Mouse (Mus musculus) erythroblast, embryonic 14.5 days (primary cell): ENCODE measurements around the gene Pcx. TPM values are rescaled to one million over a fixed set of nuclear protein-coding genes. Genes with fewer than 3 reads are reported as not detected.

Experiments
- H3K27me3 ChIP-seq: 2 replicates; pipeline ENCODE4 v1.6.1; 2012; ENCODE audit warnings: inconsistent platforms; ENCODE audit not compliant: control insufficient read depth
- H3K36me3 ChIP-seq: 2 replicates; pipeline ENCODE4 v1.6.1; 2012; ENCODE audit warnings: mild to moderate bottlenecking, inconsistent platforms; ENCODE audit not compliant: control insufficient read depth
- H3K4me1 ChIP-seq: 2 replicates; pipeline ENCODE4 v1.6.1; 2012; ENCODE audit warnings: inconsistent platforms; ENCODE audit not compliant: control insufficient read depth
- H3K4me3 ChIP-seq: replicated peaks from 2 replicates; pipeline ENCODE3; 2012; ENCODE audit warnings: moderate library complexity, mild to moderate bottlenecking, inconsistent platforms
- H3K9me3 ChIP-seq: 2 replicates; pipeline ENCODE4 v1.6.1; 2012; ENCODE audit warnings: low read length, inconsistent platforms, mixed read lengths; ENCODE audit not compliant: control insufficient read depth
- GATA1 ChIP-seq: IDR thresholded peaks from 2 replicates; pipeline ENCODE4 v1.6.1; 2012; ENCODE audit warnings: low read length, inconsistent platforms, mixed read lengths
- TAL1 ChIP-seq: IDR thresholded peaks from 3 replicates; pipeline ENCODE4 v1.6.1; 2012; ENCODE audit warnings: low read length, inconsistent platforms, mixed read lengths
- polyA plus RNA-seq: library from polyadenylated mRNA; stranded (reverse); fragments of >175 nt; gene quantifications from 2 replicates; pipeline ENCODE4 v1.2.3, GENCODE M21; 2012

Gene Pcx
- polyA plus RNA-seq, 1 experiment = 18.7 TPM

DNA sequence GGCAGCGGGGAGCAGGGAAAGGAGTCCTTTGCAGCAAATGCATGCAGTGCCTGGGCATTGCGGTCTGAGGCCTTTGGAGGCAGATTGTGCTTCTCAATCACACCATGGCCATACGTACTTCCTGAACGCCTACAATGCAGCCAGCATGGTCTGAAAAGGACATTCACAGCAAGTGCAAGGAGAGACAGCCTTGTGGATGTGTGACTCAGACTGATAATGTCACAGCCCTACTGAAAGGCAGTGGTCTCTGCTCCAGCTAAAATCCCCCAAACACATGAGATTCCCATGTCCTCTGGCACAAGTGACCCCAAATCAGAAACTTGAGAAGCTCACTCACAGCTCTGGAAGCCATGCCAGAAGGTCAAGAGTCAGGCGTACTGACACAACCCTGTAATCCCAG is 14.5 kb upstream of the Pcx start:
- H3K4me1 ChIP-seq = peaks cover 17% of the 10 kb centered on the region
- no peaks in the 10 kb centered on the region for H3K9me3 ChIP-seq
- H3K36me3 ChIP-seq = no peaks in the 10 kb centered on the region
- H3K27me3 ChIP-seq = peaks cover 3% of the 10 kb centered on the region; the same call in 1 of the 2 replicates
- H3K4me3 ChIP-seq = no peak overlapping the region
- no peak for TF ChIP-seq TAL1
- TF ChIP-seq GATA1 = no peak

DNA sequence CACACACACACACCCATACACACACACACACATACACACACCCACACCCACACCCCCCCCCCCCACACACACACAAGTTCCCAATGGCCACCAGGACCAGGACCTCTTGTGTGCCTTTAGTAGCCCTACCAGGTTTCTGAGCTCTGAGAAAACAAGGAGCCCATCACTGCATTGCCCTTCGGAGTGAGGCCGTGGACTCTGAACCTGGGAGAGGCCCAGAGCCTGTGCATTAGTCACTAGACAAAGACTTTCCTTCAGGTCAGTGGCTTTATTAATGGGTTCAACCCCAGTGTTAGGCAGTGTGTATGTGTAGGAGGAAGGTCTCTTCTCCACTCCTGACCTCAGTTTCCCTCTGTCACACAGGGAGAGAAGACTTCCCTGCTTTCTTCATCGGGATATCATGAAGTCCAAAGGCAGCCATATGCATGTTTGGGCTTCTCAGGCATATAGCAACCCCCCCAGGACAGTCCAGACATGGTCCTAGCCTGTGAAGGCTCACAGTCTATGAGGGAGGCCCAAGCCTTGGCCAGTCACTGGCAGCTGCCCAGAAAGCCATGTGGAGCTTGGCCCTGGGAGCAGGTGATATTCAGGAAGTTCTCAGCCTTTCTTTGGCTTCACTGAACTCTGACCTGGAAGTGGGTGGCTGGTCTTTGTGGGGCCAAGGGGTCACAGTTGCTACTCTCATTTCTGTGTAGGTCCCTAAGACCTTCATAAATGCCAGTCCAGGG is 13.6 kb upstream of the Pcx start:
- no peak for TF ChIP-seq TAL1
- TF ChIP-seq GATA1 = no peak
- Histone ChIP-seq H3K36me3 (no peaks in the 10 kb centered on the region), H3K27me3 (peaks cover 3% of the 10 kb centered on the region; the same call in 1 of the 2 replicates), H3K4me1 (peaks cover 18% of the 10 kb centered on the region), H3K4me3 (no peak overlapping the region), H3K9me3 (no peaks in the 10 kb centered on the region)

DNA sequence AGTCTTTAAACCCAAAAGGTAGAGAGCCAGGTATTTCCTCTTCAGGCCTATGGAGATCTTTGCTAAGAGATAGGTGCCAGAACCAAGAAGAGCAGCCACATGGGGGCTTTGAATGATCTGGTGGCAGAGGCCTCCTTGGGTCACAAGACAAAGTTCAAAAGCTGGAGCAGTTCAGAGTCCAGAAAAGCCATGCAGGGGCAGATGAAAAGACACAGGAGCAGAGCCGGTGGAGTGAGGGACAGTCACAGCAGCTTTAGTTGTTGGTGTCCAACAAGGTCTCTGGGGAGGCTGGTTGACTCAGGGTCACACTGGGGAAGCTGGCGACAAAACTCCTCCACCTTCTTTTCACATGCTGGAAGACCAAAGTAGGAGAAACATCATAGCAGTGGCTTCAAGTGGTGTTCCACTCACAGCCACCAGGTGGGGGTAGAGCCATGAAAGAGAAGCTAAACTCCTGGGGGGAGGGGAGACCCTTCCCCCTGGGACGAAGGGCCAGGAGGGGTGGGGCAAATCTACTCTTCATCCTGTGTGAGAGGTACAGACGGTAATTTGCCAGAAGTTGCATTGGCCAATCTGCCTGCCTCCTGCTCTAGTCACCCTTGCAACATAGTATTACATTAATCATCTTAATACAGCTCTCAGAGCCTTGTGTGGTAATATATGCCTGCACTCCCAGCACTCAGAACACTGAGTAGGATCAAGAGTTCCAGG is 12.9 kb upstream of the Pcx start:
- peaks cover 3% of the 10 kb centered on the region; the same call in 1 of the 2 replicates for H3K27me3 ChIP-seq
- no peak overlapping the region for H3K4me3 ChIP-seq
- TF ChIP-seq GATA1 (no peak), TAL1 (no peak)
- no peaks in the 10 kb centered on the region for H3K9me3 ChIP-seq
- peaks cover 18% of the 10 kb centered on the region for H3K4me1 ChIP-seq
- H3K36me3 ChIP-seq = no peaks in the 10 kb centered on the region

DNA sequence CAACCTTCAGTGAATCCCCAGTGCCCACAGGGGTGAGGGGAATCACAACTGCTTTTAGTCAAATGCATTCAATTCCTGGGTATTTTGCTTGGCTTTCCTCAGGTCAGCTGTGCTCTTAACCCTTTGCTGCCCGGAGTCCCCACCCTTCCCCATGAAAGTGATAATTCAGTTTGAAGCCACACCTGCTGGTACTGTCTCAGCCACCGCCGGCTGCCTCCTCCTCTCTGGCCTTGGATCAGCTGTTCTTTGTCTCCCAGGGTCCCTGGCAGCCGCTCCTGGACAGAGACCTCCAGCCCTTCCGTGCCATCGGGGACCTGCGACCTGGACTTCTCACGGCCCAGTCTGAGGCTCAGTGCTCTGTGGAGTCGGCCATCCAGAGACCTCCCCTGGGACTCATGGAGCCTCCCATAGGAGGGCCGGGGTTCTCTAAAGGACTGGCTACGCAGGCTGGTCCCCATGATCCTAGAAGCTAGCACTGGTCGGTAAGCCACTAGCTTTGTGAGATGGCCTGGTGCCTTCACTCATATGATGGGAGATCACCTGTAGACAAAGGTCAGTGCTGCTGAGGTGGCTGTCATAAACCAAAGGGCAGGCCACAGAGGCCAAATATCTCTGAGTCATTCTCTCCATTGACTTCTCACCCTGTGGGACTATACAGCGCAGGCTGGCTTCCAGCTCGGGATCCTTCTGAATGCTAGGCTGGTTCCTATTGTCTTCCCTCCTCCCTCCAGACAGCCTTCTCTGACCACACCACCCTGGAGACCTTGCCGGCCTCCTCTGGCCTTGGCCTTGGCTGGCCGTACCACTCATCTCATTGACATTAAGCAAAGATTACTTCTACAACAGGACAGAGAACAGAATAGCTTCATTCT is 12.0 kb upstream of the Pcx start, which contains the start of gene 2010003K11Rik:
TSS of gene 2010003K11Rik (minus strand) at position 522 of the 872 bp plus-strand sequence.
- Histone ChIP-seq H3K4me1 (peaks cover 18% of the 10 kb centered on the region), H3K9me3 (no peaks in the 10 kb centered on the region), H3K36me3 (no peaks in the 10 kb centered on the region), H3K4me3 (no peak within 1 kb of the TSS), H3K27me3 (no peaks in the 10 kb centered on the region)
- TF ChIP-seq GATA1 (no peak), TAL1 (no peak)

DNA sequence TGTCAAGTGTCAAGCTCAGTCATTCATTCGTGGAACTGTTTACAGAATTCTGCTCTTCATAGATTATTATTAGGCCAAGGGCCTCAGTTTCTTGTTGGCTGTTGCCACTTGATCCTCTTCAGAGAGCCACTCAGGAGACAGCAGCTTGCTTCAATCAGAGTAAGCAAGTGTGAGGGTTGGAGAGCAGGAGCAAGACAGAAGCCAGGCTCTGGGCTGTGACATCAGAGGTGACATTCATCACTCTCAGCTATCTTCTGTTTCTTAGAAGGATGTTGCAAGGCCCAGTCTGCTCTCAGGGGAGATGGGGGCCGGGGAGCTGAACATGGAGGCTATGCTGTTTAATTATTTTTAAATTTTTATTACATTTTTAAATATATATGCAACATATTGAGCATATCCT is 7.6 kb upstream of the Pcx start:
- TF ChIP-seq GATA1 (no peak), TAL1 (no peak)

DNA sequence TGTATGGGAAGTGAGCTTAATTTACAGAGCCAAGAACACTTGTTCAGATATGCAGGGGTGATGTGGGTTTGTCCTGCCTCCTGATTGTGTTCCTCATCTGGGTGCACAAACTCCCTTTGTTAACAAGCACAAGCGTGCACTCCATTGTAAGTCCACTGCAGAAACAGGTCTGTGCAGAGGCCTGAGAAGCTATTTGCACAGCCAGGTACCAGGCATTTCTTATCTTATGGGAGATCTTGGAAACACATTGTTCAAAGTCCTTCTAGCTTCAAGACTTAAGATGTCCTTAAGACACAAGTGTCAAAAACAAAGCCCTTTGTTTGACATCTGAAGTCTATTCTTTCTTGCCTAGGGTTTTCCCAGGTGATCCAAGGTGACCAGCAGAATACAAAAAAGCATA is 5.4 kb upstream of the Pcx start:
- TF ChIP-seq TAL1 (no peak), GATA1 (peak; percentile 61; the same call in 1 of the 2 replicates)
- Histone ChIP-seq H3K4me1 (peaks cover 23% of the 10 kb centered on the region), H3K9me3 (no peaks in the 10 kb centered on the region), H3K27me3 (no peaks in the 10 kb centered on the region; the same call in 1 of the 2 replicates), H3K36me3 (no peaks in the 10 kb centered on the region), H3K4me3 (no peak overlapping the region)

More for the DNA sequence above, 7.6 kb upstream of the Pcx start:
- Histone ChIP-seq H3K4me1 (peaks cover 23% of the 10 kb centered on the region), H3K9me3 (no peaks in the 10 kb centered on the region), H3K4me3 (no peak overlapping the region), H3K36me3 (no peaks in the 10 kb centered on the region), H3K27me3 (no peaks in the 10 kb centered on the region; the same call in 1 of the 2 replicates)

DNA sequence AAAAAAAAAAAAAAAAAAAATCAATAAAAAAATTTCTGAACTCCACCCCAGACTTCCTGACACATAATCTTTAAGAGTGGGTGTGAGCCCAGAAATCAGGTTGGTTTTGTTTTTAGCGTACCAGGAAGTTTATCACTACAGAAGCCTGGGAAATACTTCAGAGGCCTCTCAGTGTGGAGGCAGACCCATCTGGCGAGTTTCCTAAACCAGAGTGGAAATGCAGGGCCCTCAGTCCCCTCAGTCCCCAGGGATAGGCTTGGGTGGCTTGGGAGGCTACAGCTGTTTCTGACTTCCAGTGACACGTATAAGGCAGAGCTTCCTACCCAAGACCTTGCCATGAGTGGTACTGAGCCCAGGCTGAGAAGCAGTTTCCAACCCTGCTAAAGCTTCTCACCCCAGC is 2.5 kb upstream of the Pcx start:
- TF ChIP-seq TAL1 (no peak), GATA1 (no peak)
- Histone ChIP-seq H3K4me3 (no peak overlapping the region), H3K36me3 (peaks cover 3% of the 10 kb centered on the region), H3K4me1 (peaks cover 39% of the 10 kb centered on the region), H3K27me3 (peaks cover 16% of the 10 kb centered on the region), H3K9me3 (no peaks in the 10 kb centered on the region)

DNA sequence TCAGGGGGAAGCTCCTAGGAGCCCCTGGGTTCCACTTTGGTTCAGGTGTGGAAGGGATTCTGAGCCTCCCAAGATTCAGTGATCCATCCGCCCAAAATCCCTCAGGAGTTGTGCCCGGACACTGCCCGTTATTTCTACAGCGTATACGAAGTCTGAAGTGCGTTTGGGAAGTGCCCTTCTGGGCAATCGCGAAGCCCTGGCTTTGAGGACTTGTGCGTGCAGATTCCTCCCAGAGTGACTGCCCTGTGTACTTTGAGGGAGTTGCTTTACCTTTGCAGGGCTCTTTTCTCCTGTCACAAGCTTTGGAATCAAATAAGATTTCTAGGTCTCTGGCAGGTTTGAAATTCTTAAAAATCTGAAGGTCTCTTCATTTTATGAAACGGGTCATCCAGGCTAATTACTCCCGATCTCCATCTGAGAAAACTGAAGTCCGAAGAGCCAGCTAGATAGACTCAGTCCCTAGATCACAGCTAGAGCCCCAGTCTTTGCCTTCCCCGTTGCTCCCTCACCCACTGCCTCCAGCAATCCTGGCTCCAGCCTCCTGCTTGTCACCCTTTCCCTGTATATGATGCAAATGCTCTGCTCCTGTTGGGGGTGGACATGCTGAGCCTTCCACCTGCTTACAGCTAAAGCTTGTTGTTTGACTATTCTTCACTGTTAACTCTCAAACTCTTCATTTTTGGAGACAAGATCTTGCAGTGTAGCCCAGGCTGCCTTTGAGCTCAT is 1.0 kb downstream of the Pcx start:
- Histone ChIP-seq H3K4me1 (peaks cover 58% of the 10 kb centered on the region), H3K4me3 (peak overlapping the region; percentile 79), H3K27me3 (peaks cover 24% of the 10 kb centered on the region), H3K36me3 (peaks cover 23% of the 10 kb centered on the region), H3K9me3 (no peaks in the 10 kb centered on the region)
- no peak for TF ChIP-seq TAL1
- no peak for TF ChIP-seq GATA1
